Mouse (Mus musculus): Measurements from ENCODE around the gene Wdr26. TPM values are rescaled to one million over a fixed set of nuclear protein-coding genes. Genes with fewer than 3 reads are reported as not detected.
A peak's percentile ranks its signal among the peaks of the same experiment; 100 is the strongest.

The Wdr26 gene
- polyA plus RNA-seq (2012; rRNA removed), result 57.4 and 61.8 TPM in 2 replicates

DNA sequence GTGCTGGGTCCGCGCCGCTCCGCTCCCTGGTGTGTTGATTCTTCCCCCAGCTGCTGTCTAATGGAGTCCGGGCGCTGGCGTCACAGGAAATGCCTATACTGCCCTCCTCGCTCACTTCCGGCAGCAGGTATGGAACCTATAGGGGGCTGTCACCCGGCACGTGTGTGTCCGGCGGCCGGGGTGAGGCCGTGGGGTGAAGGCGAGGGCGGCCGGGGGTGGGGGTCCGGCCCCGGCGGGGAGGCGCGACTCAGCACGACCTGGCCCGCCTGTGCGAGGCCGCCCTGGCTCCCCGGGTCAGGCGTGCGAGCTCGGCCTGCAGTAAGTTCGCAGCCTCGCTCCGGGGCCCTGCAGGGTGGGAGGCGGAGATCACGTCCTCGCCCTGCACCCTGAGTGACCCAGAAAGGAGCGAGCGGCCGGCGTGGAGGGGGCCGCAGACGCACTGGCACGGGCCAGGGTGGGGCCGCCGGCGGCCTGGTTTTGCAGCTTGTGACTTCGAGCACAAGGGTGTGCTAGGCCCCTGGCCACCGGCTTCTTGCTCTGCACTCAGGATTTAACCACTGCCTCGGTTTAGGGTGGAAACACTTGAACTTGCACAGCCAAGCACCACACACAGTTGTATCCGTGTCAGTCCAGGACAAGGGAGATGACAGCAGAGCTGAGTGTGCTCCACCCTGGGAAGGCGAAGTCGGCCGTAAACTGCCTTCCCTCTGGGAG lies at the start of gene Wdr26:
Gene Wdr26, minus strand, starts transcription at position 82 of the 714 bp plus-strand sequence.
- peak; percentile 76 for DNase-seq (ENCODE audit: low spot score)

DNA sequence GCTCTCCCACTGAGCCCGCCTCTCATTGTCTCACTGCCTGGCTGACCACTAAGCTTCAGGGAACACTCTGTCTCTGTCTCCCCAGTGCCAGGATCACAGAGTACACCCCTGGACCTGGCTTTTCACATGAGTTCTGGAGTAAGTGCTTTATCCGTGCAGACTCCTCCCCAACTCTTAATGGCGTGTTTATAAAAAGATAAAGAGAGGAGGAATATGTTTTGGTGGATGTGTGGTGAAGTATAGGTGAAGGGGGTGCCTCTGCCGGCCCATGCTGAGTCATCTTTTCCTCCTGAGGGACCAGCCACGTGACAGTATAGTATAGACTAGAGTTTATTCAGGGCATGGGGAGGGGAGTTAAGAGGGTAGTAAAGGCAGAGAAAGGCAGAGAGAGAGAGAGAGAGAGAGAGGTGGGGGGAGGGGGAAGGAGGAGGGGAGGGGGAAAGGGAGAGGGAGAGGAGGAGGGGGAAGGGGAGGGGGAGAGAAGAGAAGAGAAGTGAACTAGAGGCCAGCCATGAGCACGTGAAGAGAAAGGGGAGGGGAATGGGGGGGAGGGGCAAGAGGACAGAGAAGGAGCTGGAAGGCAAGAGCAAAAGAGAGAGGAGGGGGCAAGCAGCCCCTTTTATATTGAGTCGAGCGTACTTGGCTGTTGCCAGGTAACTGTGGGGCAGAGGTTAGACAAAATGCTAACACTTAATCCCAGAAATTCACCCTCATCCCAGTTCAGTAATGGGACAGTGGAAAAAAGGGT lies 49.3 kb upstream of the Wdr26 start:
- DNase-seq (ENCODE audit: low spot score), result no peak

GRCm38 (mm10) chr1:181260422-181260821 lies 48.6 kb upstream of the Wdr26 start:
- no peak for DNase-seq (ENCODE audit: low spot score)

DNA sequence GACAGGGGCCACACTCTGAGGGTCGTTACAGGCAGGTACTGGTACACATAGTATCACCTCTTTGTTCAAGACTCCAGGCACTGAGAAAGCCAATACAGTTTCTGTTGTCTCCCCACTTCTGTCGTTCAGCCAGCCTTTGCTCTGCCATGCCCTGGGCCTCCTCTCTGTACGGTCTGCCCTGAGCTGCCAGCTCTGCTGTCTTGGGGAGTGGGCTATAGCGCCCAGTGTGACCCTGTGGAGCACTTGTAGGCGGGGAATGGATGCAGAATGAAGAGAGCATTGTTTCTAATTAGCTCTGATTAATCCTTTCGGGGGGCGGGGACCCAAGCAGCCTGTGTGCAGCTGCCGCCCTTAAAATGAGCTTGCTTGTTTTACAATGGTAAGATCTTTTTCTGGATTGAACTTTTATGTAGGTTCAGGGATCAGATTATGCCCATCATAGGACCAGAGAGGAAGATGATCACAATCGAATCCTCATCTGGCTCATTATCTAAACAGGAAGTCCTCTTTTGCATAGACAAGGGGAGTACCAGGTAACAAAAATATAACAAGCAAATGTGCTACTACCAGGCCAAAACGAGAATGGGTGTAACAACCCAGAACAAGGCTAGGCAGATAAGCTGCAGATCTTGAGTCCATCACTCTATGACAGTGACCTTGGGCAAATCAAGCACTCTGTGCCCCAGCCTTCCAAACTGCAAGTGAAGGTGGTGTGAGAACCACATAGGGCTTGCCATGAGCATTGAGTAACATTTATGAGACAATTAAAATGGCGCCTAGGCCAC lies 48.0 kb upstream of the Wdr26 start:
- no peak for DNase-seq (ENCODE audit: low spot score)

- DNase-seq (ENCODE audit: low spot score), result no peak
Measured at GRCm38 (mm10) chr1:181259056-181259455, 47.3 kb upstream of the Wdr26 start.

DNA sequence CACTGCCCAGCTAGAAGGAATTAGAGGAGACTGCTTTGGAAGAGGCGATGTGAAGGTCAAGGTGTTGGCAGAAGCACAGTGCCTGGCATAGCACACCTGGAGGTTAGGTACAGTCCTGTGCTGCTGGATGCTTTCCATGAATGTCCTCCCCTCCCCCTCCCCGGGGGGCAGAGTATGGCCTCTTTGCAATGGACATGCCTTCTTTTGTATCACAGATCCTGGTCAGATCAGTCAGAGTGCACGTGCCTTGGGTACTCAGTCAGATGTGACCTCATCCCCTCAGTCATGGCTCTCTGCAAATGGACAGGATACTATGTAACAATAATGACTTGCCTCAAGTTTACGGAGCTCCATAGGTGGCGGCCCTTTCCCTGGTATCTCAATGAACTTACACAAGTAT lies 46.8 kb upstream of the Wdr26 start:
- DNase-seq (ENCODE audit: low spot score), result no peak

DNA sequence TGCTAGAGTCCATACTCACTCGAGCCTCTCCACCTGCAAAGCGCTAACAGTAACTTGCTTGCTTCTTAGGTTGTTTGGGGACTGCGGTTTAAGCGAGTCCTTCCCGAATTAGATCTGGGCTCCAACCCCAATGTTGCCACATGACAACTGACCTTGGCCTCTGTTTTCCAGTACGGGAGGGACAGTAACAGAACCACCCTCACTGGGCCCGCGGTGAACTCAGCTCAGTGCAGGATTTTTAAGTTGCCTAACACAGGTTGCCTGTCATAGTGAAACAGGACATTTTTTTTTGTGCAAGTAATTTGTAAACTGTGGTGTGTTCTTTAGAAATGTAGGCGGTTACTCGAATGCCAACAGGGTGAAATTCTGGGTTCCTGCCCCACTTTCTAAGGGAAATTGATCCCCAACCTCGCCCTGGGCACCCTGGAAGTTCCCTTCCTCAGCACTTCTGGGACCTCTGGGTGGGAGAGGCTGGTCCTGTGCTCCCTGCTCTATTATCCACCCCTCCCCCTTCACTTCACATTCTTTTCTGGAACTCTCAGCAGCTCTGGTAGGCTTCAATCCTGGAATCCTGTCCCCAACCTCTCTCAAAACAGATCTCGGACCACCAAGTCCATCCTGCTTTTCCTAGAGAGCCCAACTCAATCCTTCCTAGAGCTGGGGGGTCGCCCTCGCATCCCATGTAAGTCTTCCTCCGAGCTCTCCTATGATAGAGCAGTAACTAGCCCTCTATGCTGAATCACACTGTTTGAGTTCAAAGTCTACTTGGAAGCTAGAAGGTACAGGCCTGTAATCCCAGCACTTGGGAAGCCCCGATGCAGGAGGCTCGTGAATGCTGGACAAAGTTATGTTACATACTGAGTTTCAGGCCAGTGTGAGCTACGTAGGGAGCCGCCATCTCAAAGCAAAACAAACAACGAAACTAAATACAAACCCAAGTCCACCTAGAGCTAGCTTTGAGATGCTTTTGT lies 46.1 kb upstream of the Wdr26 start:
- no peak for DNase-seq (ENCODE audit: low spot score)

- DNase-seq (ENCODE audit: low spot score), result peak; percentile 68
Measured at GRCm38 (mm10) chr1:181256689-181257584, 45.1 kb upstream of the Wdr26 start.

- peak; percentile 56 for DNase-seq (ENCODE audit: low spot score)
Measured at GRCm38 (mm10) chr1:181255891-181256688, 44.3 kb upstream of the Wdr26 start.

DNA sequence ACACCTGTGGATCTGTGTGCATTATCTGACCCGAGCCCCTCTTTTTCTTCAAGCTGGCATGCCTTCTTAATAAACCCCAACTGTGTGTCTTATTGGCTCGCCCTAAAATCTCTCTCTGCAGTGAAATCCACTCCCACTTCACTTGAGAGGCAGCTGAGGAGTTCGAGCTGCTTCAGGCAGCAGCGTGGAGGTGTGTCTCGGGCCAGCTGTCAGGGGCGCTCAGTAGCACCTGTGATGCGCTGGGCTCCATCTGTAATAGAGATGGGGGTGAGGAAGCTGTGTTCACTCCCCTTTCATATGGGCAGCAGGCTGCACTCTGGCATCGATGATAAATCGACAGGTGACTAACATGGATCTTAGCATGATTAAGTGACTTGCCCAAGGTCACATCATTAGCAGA lies 43.6 kb upstream of the Wdr26 start:
- DNase-seq (ENCODE audit: low spot score), result no peak

DNA sequence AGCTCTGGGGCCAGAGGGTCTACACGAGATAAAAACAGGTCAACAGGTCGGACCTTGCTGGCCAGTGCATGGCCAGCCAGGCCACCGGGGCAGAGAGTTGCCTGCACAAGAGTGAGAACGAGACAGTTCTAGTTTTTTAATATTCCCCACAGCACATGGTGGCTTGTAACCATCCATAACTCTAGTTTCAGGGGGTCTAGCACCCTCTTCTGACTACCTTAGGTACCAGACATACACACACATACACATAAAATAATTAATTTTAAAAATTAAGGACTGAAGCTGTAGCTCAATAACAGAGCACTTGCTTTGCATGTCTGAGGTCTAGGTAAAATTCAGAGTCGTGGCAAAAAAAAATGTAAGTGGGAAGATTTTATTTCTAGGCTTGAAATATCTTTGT lies 39.8 kb upstream of the Wdr26 start:
- no peak for DNase-seq (ENCODE audit: low spot score)

GRCm38 (mm10) chr1:181250961-181251360 lies 39.2 kb upstream of the Wdr26 start:
- no peak for DNase-seq (ENCODE audit: low spot score)

- DNase-seq (ENCODE audit: low spot score), result no peak
Measured at GRCm38 (mm10) chr1:181249537-181249936, 37.7 kb upstream of the Wdr26 start.

GRCm38 (mm10) chr1:181247175-181247574 lies 35.4 kb upstream of the Wdr26 start:
- DNase-seq (ENCODE audit: low spot score), result no peak

DNA sequence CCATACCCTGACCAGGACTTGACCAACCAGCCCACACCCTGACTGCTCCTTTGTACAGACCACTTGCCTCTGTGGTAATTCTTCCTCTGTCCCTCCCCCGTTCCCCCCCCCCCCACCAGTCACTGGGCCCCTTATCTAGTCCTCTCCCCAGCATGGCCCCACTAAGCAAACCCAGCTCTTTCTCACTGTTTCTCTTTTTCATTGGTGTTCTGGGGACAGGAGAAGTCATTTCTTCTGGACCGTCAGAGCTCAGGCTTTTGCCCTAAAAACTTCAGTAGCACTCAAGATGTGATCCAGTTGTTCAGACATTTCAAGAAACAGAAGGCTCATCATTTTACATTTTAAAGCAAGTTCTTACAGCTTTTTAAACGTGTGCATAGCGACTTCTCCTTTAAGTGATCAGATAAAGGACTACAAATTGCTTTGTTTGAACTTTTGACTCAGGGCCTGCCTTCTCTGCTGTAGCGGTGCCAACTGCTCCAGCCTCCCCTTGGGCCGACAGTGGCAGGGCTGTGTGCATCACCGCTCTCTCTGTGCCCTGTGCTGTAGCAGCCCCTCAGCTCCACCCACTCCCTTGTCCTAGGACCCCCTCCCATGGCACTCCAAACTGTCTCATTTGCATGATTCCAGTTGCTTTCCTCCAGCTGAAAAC lies 34.8 kb upstream of the Wdr26 start:
- DNase-seq (ENCODE audit: low spot score), result no peak

GRCm38 (mm10) chr1:181245554-181246486 lies 34.0 kb upstream of the Wdr26 start:
- DNase-seq (ENCODE audit: low spot score), result no peak

DNA sequence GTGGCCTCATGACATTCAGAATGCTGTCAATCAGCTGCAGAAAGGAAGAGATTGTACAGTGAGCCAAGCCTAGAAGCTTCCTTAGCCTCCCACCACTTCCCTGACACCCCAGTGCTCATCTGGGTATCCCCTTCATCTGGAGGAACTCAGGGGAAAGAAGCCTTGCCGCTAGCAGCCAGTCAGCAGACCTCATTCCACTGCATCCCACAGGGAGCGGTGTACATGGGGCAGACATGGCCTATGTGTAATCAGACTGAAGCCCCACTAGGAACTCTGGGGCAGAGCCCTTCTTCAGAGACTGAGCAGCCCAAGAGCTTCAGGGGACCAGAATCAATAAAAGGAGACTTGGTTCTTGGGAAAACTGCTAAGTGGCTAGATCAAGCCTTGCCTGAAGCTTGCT lies 33.3 kb upstream of the Wdr26 start:
- DNase-seq (ENCODE audit: low spot score), result no peak

- DNase-seq (ENCODE audit: low spot score), result no peak
Measured at GRCm38 (mm10) chr1:181241185-181241584, 29.4 kb upstream of the Wdr26 start.
